Mouse (Mus musculus) CH12.LX (cell line): ENCODE results near the gene Phyh.

ENCODE experiments used
- CTCF ChIP-seq, 2 experiments: IDR thresholded peaks in 1 of 2; conservative IDR thresholded peaks in 1 of 2; 2 replicates each; pipeline ENCODE4 v1.5.1; 2011 to 2012; ENCODE audit warnings: low read depth in 2 of 2, low read length in 2 of 2, improper control_type of control experiment in 1 of 2, inconsistent platforms in 1 of 2, mild to moderate bottlenecking in 1 of 2, moderate library complexity in 1 of 2
- ELF1 ChIP-seq: IDR thresholded peaks from 2 replicates; pipeline ENCODE4 v1.6.1; 2014; ENCODE audit warnings: low read depth, mild to moderate bottlenecking, inconsistent platforms, low read length, improper control_type of control experiment
- HCFC1 ChIP-seq: IDR thresholded peaks from 2 replicates; pipeline ENCODE4 v1.6.1; 2012; ENCODE audit warnings: low read depth, mild to moderate bottlenecking, inconsistent platforms, low read length, improper control_type of control experiment
- JUN ChIP-seq: IDR thresholded peaks from 2 replicates; pipeline ENCODE4 v1.6.1; 2011; ENCODE audit warnings: low read depth, mild to moderate bottlenecking, low read length, improper control_type of control experiment, moderate library complexity; ENCODE audit not compliant: insufficient read depth
- MXI1 ChIP-seq: IDR thresholded peaks from 2 replicates; pipeline ENCODE4 v1.6.1; 2011; ENCODE audit warnings: mild to moderate bottlenecking, low read depth, low read length, improper control_type of control experiment
- PAX5 ChIP-seq: IDR thresholded peaks from 2 replicates; pipeline ENCODE4 v1.6.1; 2012; ENCODE audit warnings: low read length, inconsistent platforms, mixed read lengths
- POLR2A ChIP-seq: IDR thresholded peaks from 2 replicates; pipeline ENCODE4 v1.6.1; 2011; ENCODE audit warnings: low read depth, mild to moderate bottlenecking, improper control_type of control experiment, low read length
- TBP ChIP-seq: conservative IDR thresholded peaks from 2 replicates; pipeline ENCODE4 v1.6.1; 2011; ENCODE audit warnings: low read depth, low read length, improper control_type of control experiment
- ZNF384 ChIP-seq: IDR thresholded peaks from 2 replicates; pipeline ENCODE4 v1.6.1; 2012; ENCODE audit warnings: low read depth, low read length, improper control_type of control experiment, inconsistent platforms

DNA sequence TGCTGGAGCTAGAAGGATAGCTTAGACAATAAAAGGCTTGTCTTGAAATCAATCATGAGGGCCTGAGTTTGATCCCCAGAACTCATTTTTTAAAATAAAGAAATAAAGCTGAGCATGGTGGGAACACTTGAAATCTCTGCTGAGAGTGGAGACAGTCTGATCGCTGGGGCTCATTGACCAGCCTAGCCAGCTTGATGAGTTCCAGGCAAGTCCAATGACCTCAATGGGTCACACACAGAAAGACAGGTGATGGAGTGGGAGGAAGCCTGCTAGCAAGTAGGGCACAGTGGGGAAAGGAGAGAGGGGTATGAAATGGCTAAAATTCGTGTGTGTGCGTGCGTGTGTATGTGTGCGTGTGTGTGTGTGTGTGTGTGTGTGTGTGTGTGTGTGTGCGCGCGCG lies 15.7 kb downstream of the Phyh start:
- TF ChIP-seq PAX5 (no peak), MXI1 (no peak), HCFC1 (no peak), CTCF (conservative IDR thresholded peaks at IDR 0.05 in 1 of 2, IDR thresholded peaks at IDR 0.05 in 1 of 2; ENCODE audit: low read depth in 2 of 2, low read length in 2 of 2) (no peak), POLR2A (no peak), ELF1 (no peak), TBP (no peak), ZNF384 (no peak), JUN (no peak)
